Mouse (Mus musculus): ENCODE measurements at regions not wholly inside any gene's neighbourhood (a gene's known extent, or its start where the extent isn't known, plus 50 kb on each side); places are given as distances from the start of the nearest gene placed in this dataset.
A peak's percentile ranks its signal among the peaks of the same experiment; 100 is the strongest.

- DNase-seq: no peak
Observed at GRCm38 (mm10) chr11:56285575-56286260, 244.9 kb upstream of the Nmur2 start.

GRCm38 (mm10) chr11:56281201-56281600, 240.4 kb upstream of the Nmur2 start:
- DNase-seq: no peak

- DNase-seq: peak; percentile 11
Observed at GRCm38 (mm10) chr11:56280216-56280615, 239.4 kb upstream of the Nmur2 start.

- no peak for DNase-seq
Observed at GRCm38 (mm10) chr11:56269915-56270493, 229.2 kb upstream of the Nmur2 start.

- no peak for DNase-seq
Observed at GRCm38 (mm10) chr11:56262726-56263125, 221.9 kb upstream of the Nmur2 start.

GRCm38 (mm10) chr11:56256356-56256755, 215.5 kb upstream of the Nmur2 start:
- no peak for DNase-seq

- DNase-seq: no peak
Observed at GRCm38 (mm10) chr11:56254437-56254836, 213.6 kb upstream of the Nmur2 start.

GRCm38 (mm10) chr11:56247333-56247823, 206.6 kb upstream of the Nmur2 start:
- no peak for DNase-seq

- DNase-seq: peak; percentile 94
Observed at GRCm38 (mm10) chr11:56246549-56247332, 205.9 kb upstream of the Nmur2 start.

GRCm38 (mm10) chr11:56244951-56245350, 204.1 kb upstream of the Nmur2 start:
- DNase-seq: no peak

GRCm38 (mm10) chr11:56243447-56243846, 202.6 kb upstream of the Nmur2 start:
- DNase-seq: no peak

GRCm38 (mm10) chr11:56238745-56239144, 197.9 kb upstream of the Nmur2 start:
- DNase-seq: no peak

- DNase-seq: no peak
Observed at GRCm38 (mm10) chr11:56224999-56225398, 184.2 kb upstream of the Nmur2 start.

- no peak for DNase-seq
Observed at GRCm38 (mm10) chr11:56215706-56216105, 174.9 kb upstream of the Nmur2 start.

GRCm38 (mm10) chr11:56201844-56202243, 161.0 kb upstream of the Nmur2 start:
- DNase-seq: no peak

- no peak for DNase-seq
Observed at GRCm38 (mm10) chr11:56195316-56195715, 154.5 kb upstream of the Nmur2 start.

- DNase-seq: no peak
Observed at GRCm38 (mm10) chr11:56193426-56193825, 152.6 kb upstream of the Nmur2 start.

GRCm38 (mm10) chr11:56173895-56174294, 133.1 kb upstream of the Nmur2 start:
- DNase-seq: no peak

- no peak for DNase-seq
Observed at GRCm38 (mm10) chr11:56173246-56173645, 132.4 kb upstream of the Nmur2 start.

- no peak for DNase-seq
Observed at GRCm38 (mm10) chr11:56169576-56169975, 128.8 kb upstream of the Nmur2 start.

GRCm38 (mm10) chr11:56166849-56167248, 126.0 kb upstream of the Nmur2 start:
- no peak for DNase-seq

- no peak for DNase-seq
Observed at GRCm38 (mm10) chr11:56165759-56166158, 124.9 kb upstream of the Nmur2 start.

- no peak for DNase-seq
Observed at GRCm38 (mm10) chr11:56160286-56160685, 119.5 kb upstream of the Nmur2 start.
